Mouse (Mus musculus) spleen, adult 2 months (tissue): ENCODE data around the gene Ttc34.

Experiments used
- CTCF ChIP-seq: fragments of 200-500 bp; IDR thresholded peaks from 2 replicates; pipeline ENCODE4 v1.5.1; 2011; ENCODE audit warnings: mild to moderate bottlenecking, inconsistent platforms; ENCODE audit not compliant: insufficient read depth, insufficient read length, insufficient replicate concordance; ENCODE audit errors: extremely low read depth
- POLR2A ChIP-seq: fragments of 200-500 bp; IDR thresholded peaks from 2 replicates; pipeline ENCODE4 v1.6.1; 2011; ENCODE audit warnings: low read depth, low read length, inconsistent platforms

DNA sequence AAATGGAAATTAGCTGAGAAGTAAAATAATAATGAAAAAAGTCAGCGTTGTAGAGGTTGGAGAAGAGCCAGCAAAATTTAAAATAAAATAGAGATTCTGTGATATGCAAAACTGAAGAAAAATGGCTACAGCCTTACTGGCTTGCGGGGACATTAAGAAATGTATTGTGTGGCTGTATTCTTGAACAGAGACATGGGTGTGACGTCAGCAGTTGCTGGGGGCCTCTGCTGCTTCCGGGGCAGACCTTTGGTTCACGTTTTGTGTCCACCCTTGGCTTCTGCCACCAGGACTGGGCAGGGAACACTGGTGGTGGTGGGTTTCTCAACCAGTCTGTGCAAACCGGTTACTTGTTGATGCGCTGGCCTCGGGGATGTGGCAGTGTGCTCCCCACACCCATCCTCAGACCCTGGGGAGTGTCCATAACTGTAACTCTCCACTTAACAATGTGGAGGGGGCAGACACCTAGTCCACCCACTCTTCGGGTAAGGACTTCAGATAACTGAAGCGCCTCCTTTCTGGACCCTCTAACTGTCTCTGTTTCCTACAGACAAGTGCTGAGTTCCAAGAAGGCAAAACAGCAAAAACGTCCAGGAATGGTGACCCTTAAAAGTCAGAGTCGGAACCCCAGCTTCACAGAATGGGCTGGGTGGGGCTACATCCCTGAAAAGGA, 17.6 kb downstream of the Ttc34 start:
- TF ChIP-seq CTCF (no peak), POLR2A (no peak)
